Mouse (Mus musculus): Measurements from ENCODE around the gene Acad10.
A peak's percentile ranks its signal among the peaks of the same experiment; 100 is the strongest.

Acad10 gene

GRCm38 (mm10) chr5:121595758-121596157 lies 64.6 kb downstream of the Acad10 start:
- DNase-seq = no peak

- DNase-seq = no peak
These were observed 65.5 kb downstream of the Acad10 start for GRCm38 (mm10) chr5:121594714-121595313.

- DNase-seq = peak; percentile 93
These were observed 66.6 kb downstream of the Acad10 start, which contains the start of gene Aldh2 for GRCm38 (mm10) chr5:121593451-121594401. Gene Aldh2 (minus strand): TSS chr5:121593824.

DNA sequence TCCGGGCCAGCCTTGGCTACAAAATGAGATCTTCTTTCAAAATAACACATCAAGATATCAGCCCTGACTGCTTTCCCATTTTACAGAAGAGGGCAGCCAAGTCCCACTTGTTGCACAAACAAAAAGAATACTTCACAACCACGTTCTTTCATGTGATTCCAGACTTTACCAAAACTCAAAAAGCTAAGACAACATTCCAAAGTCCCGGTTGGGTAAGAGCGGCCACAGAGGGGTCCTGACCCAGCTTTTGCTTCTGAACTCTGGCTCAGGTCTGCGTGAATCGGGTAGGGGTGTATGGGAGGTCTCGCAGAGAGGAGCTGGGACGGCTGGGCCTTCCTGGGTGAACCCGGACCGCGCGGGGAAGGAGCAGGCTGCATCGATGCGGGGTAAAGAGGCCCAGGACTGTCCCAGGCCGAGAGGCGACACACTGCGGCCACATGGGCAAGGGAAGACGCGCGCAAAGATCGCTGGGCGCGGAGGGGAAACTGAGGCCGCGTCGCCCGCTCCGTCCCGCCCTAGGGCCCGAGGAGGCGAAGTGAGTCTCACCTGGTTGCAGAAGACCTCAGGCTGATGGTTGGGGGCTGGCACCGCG lies 67.4 kb downstream of the Acad10 start:
- no peak for DNase-seq

DNA sequence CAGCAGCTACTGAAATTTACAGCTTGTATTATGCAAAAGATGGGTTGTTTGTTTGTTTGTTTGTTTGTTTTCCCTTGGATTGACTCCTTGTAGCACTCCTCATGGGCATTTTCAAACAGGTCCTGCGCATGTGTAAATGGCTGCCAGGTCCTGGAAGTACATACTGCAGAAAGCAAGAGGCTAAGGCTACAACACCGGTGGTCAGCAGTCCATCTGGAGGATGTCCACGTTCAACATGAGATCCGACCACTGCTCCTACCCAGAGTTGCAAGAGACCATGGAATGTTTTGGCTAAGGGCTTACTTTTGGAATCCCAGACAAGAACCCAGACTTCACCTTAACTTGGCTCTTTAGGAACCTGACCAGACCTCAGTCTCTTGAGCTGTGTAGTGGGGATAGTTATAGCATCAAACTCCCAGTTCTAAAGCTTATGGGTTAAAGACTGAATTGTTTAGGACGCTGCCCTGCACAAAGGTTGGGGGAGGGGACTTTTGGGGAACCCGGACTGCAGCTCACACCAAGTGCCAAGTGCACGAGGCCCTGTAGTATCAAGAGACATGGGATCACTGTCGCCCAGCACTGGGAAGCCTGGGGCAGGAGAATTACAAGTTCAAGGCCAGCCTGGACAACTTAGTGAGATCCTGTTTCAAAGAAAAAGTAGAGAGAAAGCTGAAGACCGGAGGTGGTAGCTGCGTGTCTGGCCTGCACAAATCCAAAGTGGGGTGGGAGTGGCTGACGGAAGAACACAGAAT lies 68.1 kb downstream of the Acad10 start:
- no peak for DNase-seq

DNA sequence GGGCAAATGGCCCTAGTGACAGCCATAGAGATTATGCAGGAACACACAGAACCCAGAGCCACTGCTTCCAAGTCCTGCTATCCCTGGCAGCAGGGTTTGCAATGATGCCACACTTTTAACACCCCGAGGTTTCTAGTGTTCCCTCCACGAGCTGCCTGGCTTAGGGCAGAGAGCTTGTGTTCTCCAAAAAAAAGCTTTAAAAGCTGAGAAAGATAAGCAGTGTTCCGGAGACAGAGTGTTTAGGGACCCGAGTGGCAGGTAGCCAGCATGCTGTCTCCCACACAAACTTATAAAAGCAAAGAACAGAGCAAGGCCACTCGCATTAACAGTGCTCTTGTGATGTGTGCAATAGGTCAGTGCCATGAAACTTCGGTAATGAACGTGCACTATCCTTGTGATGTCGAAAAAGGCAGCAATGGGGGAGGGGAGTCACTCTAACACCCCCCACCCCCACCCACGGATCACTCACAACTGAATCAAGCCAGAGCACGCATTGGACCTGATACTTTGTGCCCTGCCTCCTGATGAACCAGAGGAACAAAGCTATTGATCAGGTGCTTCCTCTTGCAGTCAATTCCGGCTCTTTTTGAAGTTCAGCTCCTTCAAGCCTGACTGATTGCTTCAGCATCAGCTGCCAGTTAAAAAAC lies 68.8 kb downstream of the Acad10 start:
- DNase-seq = no peak

- no peak for DNase-seq
These were observed 70.4 kb downstream of the Acad10 start for GRCm38 (mm10) chr5:121589928-121590327.

DNA sequence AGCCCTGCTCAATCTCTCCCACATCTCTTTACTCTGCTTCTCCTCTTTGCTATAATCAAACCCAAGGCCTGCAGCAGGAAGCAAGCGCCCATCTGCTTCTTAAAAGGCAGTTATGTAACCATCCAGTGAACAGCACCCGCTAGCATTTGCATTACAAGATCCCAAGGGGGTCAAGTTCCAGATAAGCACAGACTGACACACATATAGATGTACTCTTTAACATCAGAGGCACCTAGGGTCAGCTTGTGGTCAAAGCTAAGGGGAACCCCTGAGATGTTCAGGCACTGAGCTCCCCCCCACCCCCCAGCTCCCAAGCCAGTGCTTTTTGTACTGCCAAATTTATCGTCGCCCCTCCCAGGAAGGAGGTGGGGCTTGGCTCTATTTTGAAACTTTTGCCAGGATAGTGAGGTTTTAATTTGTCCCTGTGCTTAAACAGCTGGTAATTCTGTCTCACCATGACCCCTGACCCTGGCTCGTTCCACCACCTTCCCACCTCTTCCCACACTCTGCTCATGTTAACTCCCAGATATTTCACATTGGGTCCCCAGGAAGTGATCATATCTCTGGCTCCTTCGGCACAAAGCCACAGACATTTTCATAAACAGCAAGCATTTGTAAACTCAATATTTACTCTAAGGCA lies 73.8 kb downstream of the Acad10 start:
- peak; percentile 36 for DNase-seq

GRCm38 (mm10) chr5:121585699-121586098 lies 74.6 kb downstream of the Acad10 start:
- no peak for DNase-seq

DNA sequence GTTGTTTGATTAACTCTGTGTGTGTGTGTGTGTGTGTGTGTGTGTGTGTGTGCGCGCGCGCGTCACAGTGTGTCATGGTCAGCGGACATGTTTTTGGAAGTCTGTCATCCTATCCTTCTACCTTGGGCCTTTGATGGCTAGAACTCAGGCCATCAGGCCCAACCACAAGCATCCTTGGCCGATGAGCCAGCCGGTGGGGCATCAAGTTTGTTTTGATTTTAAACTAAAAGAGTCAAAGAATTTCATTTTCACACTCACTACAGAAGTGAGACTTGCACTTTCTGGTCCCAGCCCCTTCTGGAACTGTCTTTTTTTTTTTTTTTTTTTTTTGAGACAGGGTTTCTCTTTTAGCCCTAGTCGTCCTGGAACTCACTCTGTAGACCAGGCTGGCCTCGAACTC lies 75.3 kb downstream of the Acad10 start:
- DNase-seq = no peak

- DNase-seq = peak; percentile 73
These were observed 76.4 kb downstream of the Acad10 start for GRCm38 (mm10) chr5:121583765-121584501.

GRCm38 (mm10) chr5:121581945-121582344 lies 78.4 kb downstream of the Acad10 start:
- DNase-seq = no peak

GRCm38 (mm10) chr5:121576927-121577488 lies 83.3 kb downstream of the Acad10 start:
- DNase-seq = no peak

DNA sequence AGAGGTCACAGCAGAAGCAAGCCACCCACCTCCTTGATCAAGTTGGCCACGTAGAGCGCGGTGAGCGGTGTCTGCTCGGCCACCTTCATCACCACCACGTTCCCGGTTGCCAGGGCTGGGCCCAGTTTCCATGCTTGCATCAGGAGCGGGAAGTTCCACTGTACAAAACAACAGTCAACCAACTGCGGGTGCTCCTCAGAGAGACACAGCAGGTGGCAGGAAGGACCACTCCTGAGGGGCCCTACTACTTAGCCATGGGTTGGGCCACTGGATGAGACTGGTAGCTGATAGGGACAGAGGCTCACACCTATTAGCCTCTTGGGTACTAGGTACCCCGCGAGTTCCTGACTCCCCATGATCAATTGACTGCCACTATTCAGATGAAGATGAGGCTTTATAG lies 84.4 kb downstream of the Acad10 start:
- no peak for DNase-seq

GRCm38 (mm10) chr5:121574145-121574544 lies 86.2 kb downstream of the Acad10 start:
- no peak for DNase-seq

Measured in liver (tissue).